Comparison of ENCODE assay signal across 15 mouse cellular contexts in the genomic region with DNA sequence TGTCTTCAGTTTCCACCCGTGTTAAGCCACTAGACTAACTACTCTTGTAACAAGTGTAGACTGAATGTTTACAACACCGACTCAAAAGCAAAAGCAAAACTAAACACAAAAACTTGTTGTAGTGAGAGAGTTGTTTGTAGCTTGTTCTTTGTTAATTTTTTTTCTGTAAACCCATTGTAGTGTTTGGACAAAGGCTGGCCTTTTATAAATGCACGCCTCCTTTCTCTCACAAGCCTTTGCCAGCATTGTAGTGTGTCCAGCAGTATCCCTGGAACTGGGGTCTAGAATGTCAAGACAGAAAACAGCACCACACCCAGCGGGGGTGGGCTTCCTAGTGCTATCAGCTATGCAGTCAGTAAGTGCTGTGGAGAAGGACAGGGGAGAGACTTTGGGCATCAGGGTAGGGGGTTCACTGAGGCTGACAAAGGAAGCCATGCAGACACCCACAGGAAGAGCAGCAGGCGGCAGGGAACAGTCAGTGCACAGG. TPM values are rescaled to one million over a fixed set of nuclear protein-coding genes. Genes with fewer than 3 reads are reported as not detected.
A peak's percentile ranks its signal among the peaks of the same experiment; 100 is the strongest.
DNase-seq lines count a peak whose midpoint lies in the region; ATAC-seq and TF ChIP-seq lines count a peak whose summit lies in the region.
"Had no signal": no experiment of that assay in that cellular context is flagged by ENCODE, and none has a peak within 500 bp of the region (broad histone marks: within the 10 kb centered on the region; RNA-seq: fewer than 3 reads in every experiment).

No protein-coding gene starts in this region.

- DNase-seq in embryonic facial prominence, embryonic 10.5 days (ENCODE audit: low spot score) = no peak
- no peak for DNase-seq in hindbrain, embryonic 11.5 days (ENCODE audit: low spot score)
- DNase-seq in spleen, adult 2 months (ENCODE audit: low read depth in 1 of 2, low spot score in 2 of 2) = no peak
- DNase-seq in spleen, postnatal 36 days (ENCODE audit: low spot score in 2 of 2) = no peak
- DNase-seq in telencephalon, adult 2 months (ENCODE audit: low read depth, low spot score) = peak; percentile 58
- DNase-seq: cerebellum, adult 9-10 months; kidney, postnatal 10 days; right cerebral cortex, adult 18-20 months had no signal

- 68% methylated on average over 5 of the region's 5 CpGs for WGBS in embryonic facial prominence, embryonic 15.5 days
- WGBS in embryonic facial prominence, embryonic 10.5 days = 64% methylated on average over 5 of the region's 5 CpGs
- 50% methylated on average over 5 of the region's 5 CpGs for WGBS in hindbrain, embryonic 16.5 days
- 47% methylated on average over 5 of the region's 5 CpGs for WGBS in hindbrain, embryonic 11.5 days
- WGBS in spleen, adult 2 months = 66% methylated on average over 5 of the region's 5 CpGs
- 69% methylated on average over 5 of the region's 5 CpGs for WGBS in intestine, embryonic 16.5 days

- no peak overlapping the region for H3K9ac ChIP-seq in embryonic facial prominence, embryonic 15.5 days
- no peak overlapping the region for H3K9ac ChIP-seq in hindbrain, embryonic 16.5 days (ENCODE audit: low read depth, low read length)
- no peak overlapping the region for H3K9ac ChIP-seq in hindbrain, embryonic 11.5 days (ENCODE audit: low read depth, low read length)
- no peak overlapping the region for H3K9ac ChIP-seq in intestine, embryonic 16.5 days (ENCODE audit: low read depth, low read length)
- H3K9ac ChIP-seq: embryonic facial prominence, embryonic 13.5 days; liver, embryonic 12.5 days had no signal

- no peak for ATAC-seq in embryonic facial prominence, embryonic 15.5 days (ENCODE audit: insufficient number of reproducible peaks, low FRiP score, low TSS enrichment, low read depth)
- ATAC-seq in hindbrain, embryonic 16.5 days = no peak
- ATAC-seq in hindbrain, embryonic 11.5 days (ENCODE audit: low FRiP score) = no peak
- ATAC-seq in intestine, embryonic 16.5 days = no peak
- ATAC-seq: forebrain, embryonic 14.5 days; liver, embryonic 12.5 days had no signal

- H3K4me2 ChIP-seq in embryonic facial prominence, embryonic 15.5 days (replicated peaks) = no peak overlapping the region
- no peak overlapping the region for H3K4me2 ChIP-seq in hindbrain, embryonic 16.5 days (ENCODE audit: low read length)
- H3K4me2 ChIP-seq in hindbrain, embryonic 11.5 days (replicated peaks; ENCODE audit: low read depth, low read length) = no peak overlapping the region
- H3K4me2 ChIP-seq in intestine, embryonic 16.5 days (ENCODE audit: low read depth, low read length) = no peak overlapping the region
- H3K4me2 ChIP-seq: embryonic facial prominence, embryonic 13.5 days; liver, embryonic 12.5 days had no signal

- no peaks in the 10 kb centered on the region for H3K36me3 ChIP-seq in embryonic facial prominence, embryonic 15.5 days
- no peaks in the 10 kb centered on the region for H3K36me3 ChIP-seq in embryonic facial prominence, embryonic 10.5 days (replicated peaks)
- H3K36me3 ChIP-seq in hindbrain, embryonic 16.5 days (ENCODE audit: control insufficient read depth, insufficient read depth, low read length) = no peaks in the 10 kb centered on the region
- no peaks in the 10 kb centered on the region for H3K36me3 ChIP-seq in hindbrain, embryonic 11.5 days (ENCODE audit: control insufficient read depth, insufficient read depth, low read length)
- no peaks in the 10 kb centered on the region for H3K36me3 ChIP-seq in spleen, adult 2 months (ENCODE audit: control insufficient read depth, insufficient read depth, low read length)
- no peaks in the 10 kb centered on the region for H3K36me3 ChIP-seq in intestine, embryonic 16.5 days (ENCODE audit: control insufficient read depth, insufficient read depth, low read length)
- H3K36me3 ChIP-seq: embryonic facial prominence, embryonic 13.5 days; G1E; liver, embryonic 12.5 days had no signal

- no peak for TF ChIP-seq CTCF in spleen, adult 2 months (IDR thresholded peaks at IDR 0.05; ENCODE audit: extremely low read depth, insufficient read depth, insufficient read length, insufficient replicate concordance)

- H3K27me3 ChIP-seq in embryonic facial prominence, embryonic 15.5 days = no peaks in the 10 kb centered on the region
- no peaks in the 10 kb centered on the region for H3K27me3 ChIP-seq in embryonic facial prominence, embryonic 10.5 days (replicated peaks; ENCODE audit: low read depth, poor library complexity, severe bottlenecking)
- no peaks in the 10 kb centered on the region for H3K27me3 ChIP-seq in hindbrain, embryonic 16.5 days (replicated peaks; ENCODE audit: control insufficient read depth, insufficient read depth, low read length)
- no peaks in the 10 kb centered on the region for H3K27me3 ChIP-seq in hindbrain, embryonic 11.5 days (ENCODE audit: control insufficient read depth, insufficient read depth, low read length)
- no peaks in the 10 kb centered on the region for H3K27me3 ChIP-seq in spleen, adult 2 months (ENCODE audit: control insufficient read depth, insufficient read depth, low read length)
- no peaks in the 10 kb centered on the region for H3K27me3 ChIP-seq in intestine, embryonic 16.5 days (replicated peaks; ENCODE audit: control insufficient read depth, insufficient read depth, low read length)
- H3K27me3 ChIP-seq: embryonic facial prominence, embryonic 13.5 days; liver, embryonic 12.5 days had no signal

- TF ChIP-seq POLR2A in spleen, adult 2 months (IDR thresholded peaks at IDR 0.05; ENCODE audit: low read depth, low read length) = no peak

- H3K4me3 ChIP-seq in embryonic facial prominence, embryonic 15.5 days (replicated peaks) = no peak overlapping the region
- H3K4me3 ChIP-seq in embryonic facial prominence, embryonic 10.5 days = no peak overlapping the region
- no peak overlapping the region for H3K4me3 ChIP-seq in hindbrain, embryonic 16.5 days (ENCODE audit: low read length)
- H3K4me3 ChIP-seq in hindbrain, embryonic 11.5 days (ENCODE audit: low read depth, low read length) = no peak overlapping the region
- H3K4me3 ChIP-seq in spleen, adult 2 months (ENCODE audit: extremely low read depth, insufficient read depth, insufficient read length) = no peak overlapping the region
- H3K4me3 ChIP-seq in intestine, embryonic 16.5 days (ENCODE audit: low read length) = no peak overlapping the region
- H3K4me3 ChIP-seq: embryonic facial prominence, embryonic 13.5 days; liver, embryonic 12.5 days had no signal

- H3K9me3 ChIP-seq in embryonic facial prominence, embryonic 15.5 days (replicated peaks) = no peaks in the 10 kb centered on the region
- no peaks in the 10 kb centered on the region for H3K9me3 ChIP-seq in embryonic facial prominence, embryonic 10.5 days
- no peaks in the 10 kb centered on the region for H3K9me3 ChIP-seq in hindbrain, embryonic 16.5 days (ENCODE audit: control insufficient read depth, low read length)
- H3K9me3 ChIP-seq in hindbrain, embryonic 11.5 days (ENCODE audit: control insufficient read depth, low read length) = no peaks in the 10 kb centered on the region
- no peaks in the 10 kb centered on the region for H3K9me3 ChIP-seq in intestine, embryonic 16.5 days (ENCODE audit: control insufficient read depth, low read length)
- H3K9me3 ChIP-seq: embryonic facial prominence, embryonic 13.5 days; G1E; liver, embryonic 12.5 days had no signal

- peaks cover 26% of the 10 kb centered on the region for H3K4me1 ChIP-seq in embryonic facial prominence, embryonic 15.5 days
- H3K4me1 ChIP-seq in embryonic facial prominence, embryonic 10.5 days = peaks cover 32% of the 10 kb centered on the region
- peaks cover 16% of the 10 kb centered on the region for H3K4me1 ChIP-seq in hindbrain, embryonic 16.5 days (ENCODE audit: control insufficient read depth, insufficient read depth, low read depth, low read length)
- peaks cover 2% of the 10 kb centered on the region; the same call in 1 of the 2 replicates for H3K4me1 ChIP-seq in hindbrain, embryonic 11.5 days (replicated peaks; ENCODE audit: control insufficient read depth, insufficient read depth, low read length)
- peaks cover 11% of the 10 kb centered on the region; the same call in 1 of the 2 replicates for H3K4me1 ChIP-seq in spleen, adult 2 months (ENCODE audit: control insufficient read depth, insufficient read depth, insufficient read length)
- H3K4me1 ChIP-seq in intestine, embryonic 16.5 days (ENCODE audit: control insufficient read depth, insufficient read depth, low read length) = 0 out of 2 replicates have a peak, but pooled peaks cover 3% of the 10 kb centered on the region

- H3K27ac ChIP-seq in embryonic facial prominence, embryonic 15.5 days (replicated peaks) = peak overlapping the region; percentile 30; the same call in 1 of the 2 replicates
- no peak overlapping the region; the same call in 1 of the 2 replicates for H3K27ac ChIP-seq in embryonic facial prominence, embryonic 10.5 days (replicated peaks)
- peak overlapping the region; percentile 54; the same call in 1 of the 2 replicates for H3K27ac ChIP-seq in hindbrain, embryonic 16.5 days (ENCODE audit: low read depth, low read length)
- H3K27ac ChIP-seq in hindbrain, embryonic 11.5 days (ENCODE audit: low read depth, low read length) = no peak overlapping the region
- H3K27ac ChIP-seq in spleen, adult 2 months (ENCODE audit: insufficient read depth, low read length) = peak overlapping the region; percentile 48; the same call in 1 of the 2 replicates
- H3K27ac ChIP-seq in intestine, embryonic 16.5 days (ENCODE audit: low read length) = no peak overlapping the region
- H3K27ac ChIP-seq: embryonic facial prominence, embryonic 13.5 days; liver, embryonic 12.5 days had no signal

RNA-seq across cellular contexts. Expression of gene Trpm1, which starts 5.5 kb away (rescaled TPM):
- polyA plus RNA-seq in embryonic facial prominence, embryonic 15.5 days (2015; fragmentation: Nextera tagmentation; extraction: Ambion mirVana) = 4.2 and 4.5 TPM in 2 replicates
- 13.0 and 16.0 TPM in 2 replicates for polyA plus RNA-seq in embryonic facial prominence, embryonic 10.5 days (2016; fragmentation: Nextera tagmentation; extraction: Ambion mirVana)
- polyA plus RNA-seq in hindbrain, embryonic 16.5 days (2015; fragmentation: Nextera tagmentation; extraction: Ambion mirVana) = 0.19 and 0.22 TPM in 2 replicates
- 0.74 and 0.92 TPM in 2 replicates for polyA plus RNA-seq in hindbrain, embryonic 11.5 days (2014; fragmentation: Nextera tagmentation; extraction: Ambion mirVana)
- 0.34 and 0.97 TPM in 2 replicates for polyA plus RNA-seq in spleen, adult 2 months (2012; rRNA removed)
- polyA plus RNA-seq in intestine, embryonic 16.5 days (2015; fragmentation: Nextera tagmentation; extraction: Ambion mirVana) = not detected in 2 replicates
- polyA plus RNA-seq: G1E; liver, embryonic 12.5 days had no signal

Comparison
In these comparisons a context has a peak if more than half of its experiments do, and no peak if none do; other contexts are left out.
1. H3K27ac ChIP-seq: peak in embryonic facial prominence, embryonic 15.5 days (single experiment), hindbrain, embryonic 16.5 days (single experiment) and spleen, adult 2 months (single experiment); none in embryonic facial prominence, embryonic 10.5 days (single experiment), hindbrain, embryonic 11.5 days (single experiment) and intestine, embryonic 16.5 days (single experiment).